Mouse (Mus musculus) limb, embryonic 10.5 days (tissue): ENCODE data around the gene Serpinb9e. TPM values are rescaled to one million over a fixed set of nuclear protein-coding genes. Genes with fewer than 3 reads are reported as not detected.
"Not testable (repeated sequence)": the region's sequence is repeated elsewhere in the genome, so short reads cannot be mapped to it uniquely, and the experiment has no call there.

Experiments used
- DNase-seq: peaks from one replicate; pipeline ENCODE4 v3.0.0-alpha.2; 2017; ENCODE audit warnings: low spot score
- H3K27ac ChIP-seq: fragments of 300-500 bp; sonication (generic); 2 replicates; pipeline ENCODE4 v1.5.1; 2016; ENCODE audit warnings: mild to moderate bottlenecking
- H3K27me3 ChIP-seq: fragments of 300-500 bp; sonication (generic); 2 replicates; pipeline ENCODE4 v1.6.1; 2016; ENCODE audit warnings: low read depth, mild to moderate bottlenecking; ENCODE audit not compliant: poor library complexity, severe bottlenecking
- H3K36me3 ChIP-seq: fragments of 300-500 bp; sonication (generic); 2 replicates; pipeline ENCODE4 v1.6.1; 2016; ENCODE audit warnings: mild to moderate bottlenecking, moderate library complexity
- H3K4me1 ChIP-seq: fragments of 300-500 bp; sonication (generic); 2 replicates; pipeline ENCODE4 v1.6.1; 2016
- H3K4me3 ChIP-seq: fragments of 300-500 bp; sonication (generic); 2 replicates; pipeline ENCODE4 v1.5.1; 2016; ENCODE audit warnings: mild to moderate bottlenecking, moderate library complexity
- H3K9me3 ChIP-seq: fragments of 300-500 bp; sonication (generic); replicated peaks from 2 replicates; pipeline ENCODE4 v1.6.1; 2016; ENCODE audit warnings: mild to moderate bottlenecking
- WGBS: fragments of 180-500 bp; shearing (Covaris S2); methylation state at CpG from one replicate; pipeline ENCODE4 v1.1.7; 2016; 5-methylcytosine and 5-hydroxymethylcytosine counted together
- polyA plus RNA-seq: library from polyadenylated mRNA; unstranded; fragments of >200 nt; fragmentation: Nextera tagmentation; extraction: Ambion mirVana; gene quantifications from 2 replicates; pipeline ENCODE4 v1.2.1, GENCODE M21; 2016

Serpinb9e gene
- polyA plus RNA-seq = not detected in 2 replicates

DNA sequence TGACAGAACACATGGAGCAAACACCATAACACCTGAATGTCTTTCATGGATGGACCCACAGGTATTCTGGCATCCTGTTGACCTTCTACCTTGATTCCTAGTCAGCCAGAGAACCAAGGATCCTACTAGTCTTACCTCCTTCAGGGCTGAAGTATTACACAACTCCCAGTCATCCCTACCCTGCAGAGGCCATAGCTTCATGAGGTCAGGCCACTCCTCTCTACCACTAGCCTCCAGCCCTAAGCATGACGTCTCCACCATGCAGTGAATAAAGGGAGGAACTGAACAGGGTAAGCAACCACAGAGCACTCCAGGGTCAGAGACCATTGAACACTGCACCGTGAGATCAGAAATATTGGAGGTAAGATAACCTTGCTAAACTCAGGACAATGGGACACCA, at the start of gene Serpinb9e:
Gene Serpinb9e (plus strand): TSS at position 301 of the 400 bp plus-strand sequence.
- DNase-seq, H3K27ac ChIP-seq, H3K4me3 ChIP-seq, H3K36me3 ChIP-seq, H3K4me1 ChIP-seq, H3K27me3 ChIP-seq, H3K9me3 ChIP-seq: not testable (repeated sequence)
- 91% methylated on average over 2 of the region's 2 CpGs for WGBS

DNA sequence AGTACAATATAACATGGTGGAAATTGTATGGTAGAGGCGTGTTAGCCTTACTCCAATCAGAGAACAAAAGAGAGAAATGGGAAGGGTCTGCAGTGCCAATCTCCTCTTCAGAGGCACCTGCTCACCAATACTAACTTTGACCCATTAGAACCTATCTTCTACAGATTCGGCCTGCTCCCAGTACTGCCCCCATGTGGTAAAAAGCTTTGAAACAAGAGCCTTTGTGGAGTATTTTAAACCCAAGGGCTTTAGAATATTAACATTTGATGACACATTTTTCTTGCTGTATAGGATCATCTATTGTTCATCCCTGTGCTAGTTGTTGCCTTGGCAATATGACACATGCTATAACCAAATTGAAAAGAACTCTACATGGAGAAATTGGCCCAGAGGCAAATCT, 49.7 kb upstream of the Serpinb9e start:
- WGBS = 60% methylated on average over 2 of the region's 2 CpGs
- H3K4me1 ChIP-seq = no peaks in the 10 kb centered on the region
- no peaks in the 10 kb centered on the region for H3K27me3 ChIP-seq
- no peak overlapping the region for H3K4me3 ChIP-seq
- no peak for DNase-seq
- H3K27ac ChIP-seq = no peak overlapping the region
- no peaks in the 10 kb centered on the region for H3K36me3 ChIP-seq
- no peaks in the 10 kb centered on the region for H3K9me3 ChIP-seq

DNA sequence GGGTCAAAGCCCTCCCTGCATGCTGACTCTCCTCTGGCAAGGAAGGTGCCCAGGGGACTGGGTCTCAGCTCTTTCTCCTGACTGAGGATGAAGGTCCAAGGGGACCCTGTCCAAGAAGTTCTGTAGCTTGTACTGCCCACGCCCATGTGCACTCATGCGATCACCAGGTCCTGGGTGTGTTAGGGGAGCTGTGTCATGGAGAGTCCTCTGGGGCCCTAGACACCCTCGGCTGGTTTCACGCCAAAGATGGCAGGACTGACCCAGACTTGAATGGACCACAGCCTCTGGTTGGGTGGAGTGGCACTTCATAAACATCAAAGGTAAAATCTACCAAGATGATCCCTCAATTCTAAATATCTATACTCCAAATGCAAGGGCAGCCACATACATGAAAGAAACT, 59.2 kb downstream of the Serpinb9e start:
- not testable (repeated sequence) for H3K9me3 ChIP-seq, DNase-seq, H3K36me3 ChIP-seq, H3K4me1 ChIP-seq, H3K4me3 ChIP-seq, H3K27ac ChIP-seq, H3K27me3 ChIP-seq
- 92% methylated on average over 4 of the region's 4 CpGs for WGBS

Other genes with a start within 250 kb of the Serpinb9e start
- gene Serpinb9, start 246.4 kb upstream of the Serpinb9e start, polyA plus RNA-seq = 0.84 and 1.0 TPM in 2 replicates
- gene Serpinb9b, start 222.2 kb upstream of the Serpinb9e start, polyA plus RNA-seq = not detected in 2 replicates
- not detected in 2 replicates for gene Serpinb1b, start 171.0 kb upstream of the Serpinb9e start, polyA plus RNA-seq
- gene Serpinb9c, start 89.9 kb upstream of the Serpinb9e start, polyA plus RNA-seq = not detected in 2 replicates
- not detected in 2 replicates for gene Serpinb9d, start 56.7 kb upstream of the Serpinb9e start, polyA plus RNA-seq
- not detected in 2 replicates for gene Serpinb9f, start 74.5 kb downstream of the Serpinb9e start, polyA plus RNA-seq
- gene Gm11397, start 146.1 kb downstream of the Serpinb9e start, polyA plus RNA-seq = not detected in 2 replicates
- not detected in 2 replicates for gene Serpinb9g, start 235.2 kb downstream of the Serpinb9e start, polyA plus RNA-seq